Mouse (Mus musculus) ES-E14 (cell line): ENCODE results near the gene Cyb5r3.

Source experiments
- CHD2 ChIP-seq: IDR thresholded peaks from 2 replicates; pipeline ENCODE4 v1.6.1; 2014; ENCODE audit warnings: mild to moderate bottlenecking, low read depth, low read length, inconsistent platforms
- MAFK ChIP-seq: IDR thresholded peaks from 2 replicates; pipeline ENCODE4 v1.6.1; 2014; ENCODE audit warnings: mild to moderate bottlenecking, low read depth, low read length, inconsistent platforms; ENCODE audit not compliant: insufficient read depth
- ZC3H11A ChIP-seq: IDR thresholded peaks from 2 replicates; pipeline ENCODE4 v1.6.1; 2012; ENCODE audit warnings: low read depth, mild to moderate bottlenecking, inconsistent platforms, low read length, borderline replicate concordance
- ZNF384 ChIP-seq: IDR thresholded peaks from 2 replicates; pipeline ENCODE4 v1.6.1; 2012; ENCODE audit warnings: low read depth, low read length, inconsistent platforms

DNA sequence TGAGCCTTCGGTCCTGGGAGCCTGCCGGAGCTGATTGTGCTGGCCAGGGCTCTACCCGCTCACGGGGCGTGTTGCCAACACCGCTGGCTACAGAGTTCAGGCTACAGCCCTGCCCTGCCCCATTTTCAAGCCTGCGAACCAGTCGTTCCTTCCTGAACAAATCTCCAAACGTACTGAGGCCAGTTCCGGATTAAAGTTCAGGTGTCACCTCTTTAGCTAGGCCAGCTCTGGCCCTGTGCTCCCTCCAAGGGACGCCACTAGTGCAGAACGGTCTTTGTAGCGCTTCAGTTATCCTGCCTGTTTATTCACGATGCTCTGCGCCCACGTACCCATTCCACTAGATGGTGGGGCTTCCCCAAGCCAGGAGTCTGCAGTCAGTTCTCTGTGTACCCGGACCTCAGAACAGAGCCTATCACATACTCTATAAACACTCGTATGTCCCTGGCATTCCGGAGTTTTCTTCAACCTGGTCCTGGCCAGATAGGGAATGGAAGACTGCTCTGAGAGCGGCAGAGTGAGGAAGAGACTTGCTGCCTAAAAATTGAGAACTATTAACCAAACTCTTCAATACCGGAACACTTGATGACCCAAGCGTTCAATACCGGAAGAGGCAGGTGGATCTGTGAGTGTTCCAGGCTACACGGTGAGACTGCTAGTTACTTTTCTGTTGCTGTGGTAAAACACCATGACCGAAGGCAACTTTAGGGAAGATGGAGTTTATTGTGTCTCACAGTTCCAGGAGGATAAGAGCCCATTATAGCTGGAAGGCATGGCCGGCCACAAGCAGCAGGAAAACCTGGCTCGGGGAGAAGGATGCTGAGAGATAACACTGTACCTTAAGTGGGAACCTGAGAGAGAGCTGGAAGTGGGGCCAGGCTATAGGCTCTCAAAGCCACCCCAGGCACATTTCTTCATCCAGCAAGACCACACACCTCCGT lies at the start of gene Cyb5r3:
- TF ChIP-seq CHD2 = no peak
- TF ChIP-seq ZNF384 = no peak
- no peak for TF ChIP-seq MAFK
- TF ChIP-seq ZC3H11A = no peak
